Mouse (Mus musculus) skeletal muscle tissue, adult 2 months (tissue): Measurements from ENCODE around the gene Hand1.

ENCODE experiments used
- DNase-seq: peaks from one replicate; pipeline ENCODE4 v3.0.0-alpha.2; 2012; ENCODE audit warnings: low read depth, low spot score

The Hand1 gene

DNA sequence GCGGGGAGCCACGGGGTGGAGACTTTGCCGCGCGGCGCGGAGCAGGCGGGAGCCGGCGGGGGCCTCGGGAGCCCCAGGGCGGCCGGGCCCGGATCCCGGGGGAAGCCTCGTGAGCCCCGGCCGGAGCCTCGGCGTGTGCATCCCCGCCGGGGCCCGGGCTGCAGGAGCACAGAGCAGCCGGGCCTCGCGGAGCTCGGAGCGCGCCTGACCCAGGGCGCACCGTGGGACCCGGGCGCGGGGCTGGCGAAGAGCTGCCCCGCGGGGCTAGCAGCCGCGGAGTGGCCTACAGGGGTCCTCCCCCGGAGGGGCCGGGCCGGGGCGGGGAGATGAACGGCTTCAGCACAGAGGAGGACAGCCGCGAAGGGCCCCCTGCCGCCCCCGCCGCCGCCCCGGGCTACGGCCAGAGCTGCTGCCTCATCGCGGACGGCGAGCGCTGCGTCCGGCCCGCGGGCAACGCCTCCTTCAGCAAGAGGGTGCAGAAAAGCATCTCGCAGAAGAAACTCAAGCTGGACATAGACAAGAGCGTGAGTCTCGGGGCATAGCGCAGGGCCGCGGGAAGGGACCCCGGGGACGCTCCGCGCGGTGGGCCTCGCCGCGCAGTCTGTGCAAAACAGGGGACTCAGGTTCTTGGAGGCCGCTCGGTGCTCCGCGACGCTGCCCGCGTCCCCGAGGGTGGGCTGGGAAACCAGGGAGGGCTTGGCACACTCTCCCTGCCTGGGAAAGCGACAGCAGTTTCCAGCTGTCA lies 30.7 kb downstream of the Hand1 start:
- DNase-seq, result no peak

DNA sequence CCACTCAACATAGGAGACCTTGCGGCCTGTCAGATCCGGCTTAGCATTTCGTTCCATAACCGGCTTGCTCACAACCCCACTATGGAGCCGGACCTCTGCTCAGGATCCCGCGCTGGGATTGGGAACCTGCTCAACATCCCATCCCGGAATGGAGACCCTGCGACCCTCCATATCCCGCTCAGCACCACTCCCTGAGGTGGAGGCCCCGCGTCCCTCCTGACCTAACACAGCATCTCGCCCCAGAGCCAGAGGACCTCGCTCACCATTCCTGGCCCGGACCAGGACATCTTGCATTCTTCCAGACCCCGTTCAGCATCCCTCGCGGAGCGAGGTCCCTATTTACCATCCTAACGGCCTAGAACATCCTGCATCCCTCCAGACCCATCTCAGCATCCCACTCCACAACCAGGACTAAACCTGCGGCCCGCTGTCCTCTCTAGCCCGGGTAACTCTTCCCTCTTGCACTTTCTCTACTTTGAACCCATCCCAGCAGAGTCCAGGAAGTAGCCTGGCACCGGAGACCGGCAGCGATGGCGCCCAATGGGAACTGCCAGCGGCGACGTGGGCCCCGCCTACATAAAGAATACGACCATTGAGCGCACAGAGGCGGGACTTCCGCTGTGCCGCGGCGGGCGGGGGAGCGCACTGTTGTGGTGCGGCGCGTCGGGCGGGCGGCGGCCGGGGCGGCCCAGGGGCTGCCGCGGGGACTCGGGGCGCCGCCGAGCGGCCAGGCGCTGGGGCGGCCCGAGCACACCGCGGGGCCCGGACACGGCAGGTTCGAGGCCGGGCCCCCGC lies 31.4 kb downstream of the Hand1 start, which contains the start of gene Sap30l:
Sap30l (plus strand) TSS at position 667 of the 795 bp plus-strand sequence.
- peak; percentile 91 for DNase-seq

DNA sequence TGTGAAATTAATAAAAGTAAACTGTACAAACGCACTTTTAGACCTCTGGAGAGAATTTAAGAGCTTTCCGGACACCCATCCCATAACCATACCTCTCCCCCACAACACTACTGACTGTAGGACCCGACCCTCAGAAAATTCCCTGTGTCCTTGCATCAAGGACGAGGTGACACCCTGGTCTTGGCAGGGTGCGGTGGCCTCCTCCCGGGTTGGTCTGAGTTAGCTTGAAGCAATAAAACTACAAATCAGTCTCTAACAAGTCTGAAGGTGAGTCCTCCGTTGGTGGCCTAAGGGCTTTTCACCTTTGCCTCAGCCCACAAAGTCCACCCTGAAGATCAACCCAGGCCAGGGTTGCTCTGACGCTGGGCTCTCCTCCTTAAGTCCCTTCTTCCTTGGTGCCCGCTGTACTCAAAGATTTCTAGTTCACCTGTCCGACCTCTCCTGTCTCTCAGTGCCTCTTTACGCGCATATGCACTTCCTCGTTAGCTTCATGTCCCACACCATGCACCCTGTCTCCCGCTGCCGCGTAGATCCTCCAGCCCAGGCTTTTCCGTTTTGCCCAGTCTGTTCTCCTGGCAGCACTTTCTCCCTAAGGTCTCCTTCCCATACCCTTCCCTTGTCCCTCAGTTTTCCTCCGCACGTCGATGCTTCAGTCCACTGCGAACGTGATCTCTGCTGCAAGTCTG lies 32.2 kb downstream of the Hand1 start:
- DNase-seq, result no peak

DNA sequence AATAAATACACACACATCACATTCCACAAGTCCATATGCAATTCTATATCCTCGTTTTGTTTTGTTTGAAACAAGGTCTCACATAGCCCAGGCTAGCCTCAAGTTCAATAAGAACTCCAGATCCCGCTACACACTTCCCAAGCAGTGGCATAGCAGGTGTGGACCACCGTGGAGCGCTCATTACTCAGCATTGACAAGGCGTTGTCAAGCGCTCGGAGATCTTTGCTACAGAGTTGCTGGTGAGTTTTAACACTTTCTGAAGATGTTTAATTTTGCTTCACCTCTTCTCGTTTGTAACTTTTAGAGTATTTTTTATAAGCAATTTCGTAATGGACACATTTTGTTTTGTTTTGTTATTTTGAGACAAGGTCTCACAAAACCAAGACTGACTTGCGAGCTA lies 33.2 kb downstream of the Hand1 start:
- no peak for DNase-seq

DNA sequence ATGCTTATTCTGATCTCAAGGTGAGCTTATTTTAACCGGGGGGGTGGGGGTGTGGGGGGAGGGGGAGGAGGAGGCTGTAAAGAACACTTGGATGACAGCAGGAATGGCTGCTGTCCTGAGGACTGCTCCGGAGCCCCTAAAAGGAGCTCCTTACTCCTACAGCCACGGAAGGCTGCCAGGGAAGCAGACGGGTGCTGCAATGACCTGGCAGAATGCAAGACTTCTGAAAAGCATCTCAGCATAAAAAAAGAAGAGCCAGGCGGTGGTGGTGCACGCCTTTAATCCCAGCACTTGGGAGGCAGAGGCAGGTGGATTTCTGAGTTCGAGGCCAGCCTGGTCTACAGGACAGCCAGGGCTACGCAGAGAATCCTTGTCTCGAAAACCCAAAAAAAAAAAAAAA lies 34.8 kb downstream of the Hand1 start:
- DNase-seq, result no peak

DNA sequence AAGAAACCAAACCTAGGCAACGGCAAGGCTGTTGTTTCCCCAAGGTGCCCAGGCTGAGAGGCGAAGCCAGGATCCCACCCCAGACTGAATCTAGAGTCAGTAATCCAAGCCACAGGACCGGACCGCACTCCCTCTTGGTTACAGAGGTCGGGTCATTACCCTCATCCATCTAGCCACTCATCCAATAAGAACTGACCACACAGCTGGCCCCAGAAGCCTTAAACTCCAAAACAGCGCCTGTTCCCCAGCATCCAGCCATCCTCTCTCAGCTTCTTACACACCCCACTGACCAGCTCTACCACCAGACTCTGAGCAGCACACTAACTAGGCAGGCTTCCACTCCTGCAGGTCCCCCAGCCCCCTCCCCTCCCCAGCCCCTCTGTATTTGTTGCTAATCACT lies 37.5 kb downstream of the Hand1 start:
- no peak for DNase-seq

DNA sequence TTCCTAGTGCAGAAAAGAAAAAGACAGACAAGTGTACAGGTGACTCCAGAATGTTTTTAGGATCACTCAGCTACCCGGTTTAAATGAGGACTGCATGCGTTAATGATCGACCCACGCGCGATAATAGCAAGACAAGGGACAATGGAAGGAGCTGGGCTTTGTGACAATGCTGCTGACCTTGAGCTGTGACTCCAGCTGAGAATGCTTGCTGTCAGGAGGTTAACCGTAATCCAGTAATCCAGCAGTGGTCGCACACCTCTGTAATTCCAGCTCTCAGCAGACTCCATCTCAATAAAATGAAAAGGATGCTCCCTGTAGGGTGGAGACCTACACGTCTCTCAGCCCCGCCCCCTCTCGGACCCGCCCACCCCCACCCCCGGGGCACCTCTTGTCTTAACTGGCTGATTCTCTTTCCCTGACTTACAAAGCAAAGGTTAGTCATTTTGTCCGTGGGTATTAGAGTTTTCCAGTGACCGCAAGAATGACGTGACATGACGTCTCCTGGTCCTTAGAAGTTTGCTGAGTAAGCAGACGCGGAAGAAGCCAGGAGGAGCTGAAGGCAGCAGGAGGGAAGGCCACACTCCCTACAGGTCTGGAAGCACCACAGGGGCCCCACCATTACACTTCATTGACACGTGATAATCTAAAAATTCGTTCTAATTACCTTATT lies 41.6 kb downstream of the Hand1 start:
- no peak for DNase-seq

DNA sequence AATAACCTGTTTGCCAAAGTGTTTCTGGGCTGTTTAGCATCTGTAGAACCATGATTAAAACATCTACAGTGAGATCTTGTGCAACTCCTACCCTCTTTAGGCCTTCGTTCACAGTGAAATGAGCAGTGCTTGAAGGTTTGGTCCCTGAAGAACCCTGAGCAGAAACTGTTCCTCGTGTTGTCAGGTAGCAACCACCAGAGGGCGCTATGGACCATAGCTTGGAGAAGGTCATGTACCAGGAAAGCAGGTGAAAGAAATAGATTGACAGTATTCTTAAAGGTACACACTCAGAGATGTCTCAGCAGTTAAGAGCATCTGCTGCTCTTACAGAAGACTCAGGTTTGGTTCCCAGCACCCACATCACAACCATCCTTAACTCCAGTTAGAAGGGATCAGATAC lies 44.7 kb downstream of the Hand1 start:
- peak; percentile 55 for DNase-seq

DNA sequence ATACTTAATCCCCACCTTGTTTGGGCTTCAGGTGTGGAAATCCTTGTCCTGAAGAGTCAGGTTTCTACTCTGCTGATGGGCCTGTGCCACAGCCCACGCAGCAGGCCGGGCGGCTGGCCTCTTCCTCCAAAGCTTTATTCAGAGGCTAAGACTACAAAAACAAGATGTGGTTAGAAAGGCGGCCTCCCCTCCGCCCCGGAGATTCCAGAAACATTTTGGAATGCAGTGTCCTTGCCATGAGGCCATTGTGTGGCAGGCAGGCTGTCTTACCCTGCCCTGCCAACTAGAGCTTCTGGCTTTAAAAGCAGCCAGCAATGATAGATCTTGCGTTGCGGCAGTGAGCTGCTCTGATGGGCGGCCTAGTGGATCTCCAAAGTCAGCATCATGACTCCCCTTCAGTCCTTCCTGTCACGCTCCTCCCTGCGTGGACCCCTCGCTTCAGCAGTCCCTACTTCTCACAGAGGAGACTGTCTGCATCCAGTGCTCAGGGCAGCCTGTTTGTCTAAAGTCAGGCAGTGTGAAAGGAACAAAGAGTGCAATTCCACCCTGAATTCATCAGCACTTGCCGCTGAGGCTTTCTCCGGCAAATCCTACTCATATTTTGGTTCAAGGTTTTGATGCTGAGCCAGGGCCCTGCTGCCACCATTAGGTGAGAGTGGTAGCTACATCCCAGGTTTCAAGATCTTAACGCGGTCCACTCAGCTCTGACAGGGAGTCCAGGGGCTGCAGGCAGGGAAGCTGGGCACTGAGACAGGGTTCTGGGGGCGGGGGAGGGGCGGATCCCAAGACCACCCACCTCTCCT lies 45.8 kb downstream of the Hand1 start:
- no peak for DNase-seq

DNA sequence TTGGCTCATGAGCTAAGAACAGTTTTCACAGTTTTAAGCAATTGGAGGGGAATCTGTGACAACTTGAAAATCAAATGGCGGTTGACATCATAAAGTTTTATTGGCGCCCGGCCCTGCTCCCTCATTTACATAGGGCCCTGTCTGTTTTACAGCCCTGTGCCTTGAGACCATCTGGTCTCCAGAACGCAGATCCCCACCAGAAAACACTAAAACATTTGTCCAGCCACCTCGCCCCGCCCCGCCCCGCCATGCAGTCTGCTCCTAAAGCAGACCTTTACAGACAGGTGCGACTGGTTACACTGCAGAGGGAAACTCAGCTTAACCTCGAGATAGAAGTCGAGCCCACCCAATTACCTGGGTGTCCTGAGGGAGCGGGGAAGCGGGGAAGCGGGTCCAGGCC lies 52.8 kb downstream of the Hand1 start:
- DNase-seq, result no peak
